Mouse (Mus musculus): ENCODE measurements around the gene Cdc42bpb. TPM values are rescaled to one million over a fixed set of nuclear protein-coding genes. Genes with fewer than 3 reads are reported as not detected.

The Cdc42bpb gene
- polyA plus RNA-seq, 1 experiment, result 78.4 TPM

- Histone ChIP-seq H3K27ac (ENCODE audit: insufficient read depth, low read length) (no peak overlapping the region), H3K4me1 (ENCODE audit: control insufficient read depth, insufficient read depth, insufficient read length) (peaks cover 5% of the 10 kb centered on the region; the same call in 1 of the 2 replicates), H3K27me3 (ENCODE audit: control insufficient read depth, insufficient read depth, low read length) (no peaks in the 10 kb centered on the region), H3K36me3 (ENCODE audit: control insufficient read depth, insufficient read depth, low read length) (no peaks in the 10 kb centered on the region), H3K4me3 (ENCODE audit: extremely low read depth, insufficient read depth, insufficient read length) (no peak overlapping the region)
- TF ChIP-seq CTCF (IDR thresholded peaks at IDR 0.05; ENCODE audit: extremely low read depth, insufficient read depth, insufficient read length, insufficient replicate concordance) (no peak), POLR2A (IDR thresholded peaks at IDR 0.05; ENCODE audit: low read depth, low read length) (no peak)
- DNase-seq (ENCODE audit: low read depth in 1 of 2, low spot score in 2 of 2), result no peak
- 80% methylated on average over 7 of the region's 7 CpGs for WGBS
Measured at GRCm38 (mm10) chr12:111367065-111367464, 10.5 kb downstream of the Cdc42bpb start.

GRCm38 (mm10) chr12:111364234-111364633 is 13.3 kb downstream of the Cdc42bpb start:
- Histone ChIP-seq H3K27ac (ENCODE audit: insufficient read depth, low read length) (no peak overlapping the region), H3K4me1 (ENCODE audit: control insufficient read depth, insufficient read depth, insufficient read length) (peaks cover 5% of the 10 kb centered on the region; the same call in 1 of the 2 replicates), H3K36me3 (ENCODE audit: control insufficient read depth, insufficient read depth, low read length) (no peaks in the 10 kb centered on the region), H3K4me3 (ENCODE audit: extremely low read depth, insufficient read depth, insufficient read length) (no peak overlapping the region), H3K27me3 (ENCODE audit: control insufficient read depth, insufficient read depth, low read length) (no peaks in the 10 kb centered on the region)
- TF ChIP-seq POLR2A (IDR thresholded peaks at IDR 0.05; ENCODE audit: low read depth, low read length) (no peak), CTCF (IDR thresholded peaks at IDR 0.05; ENCODE audit: extremely low read depth, insufficient read depth, insufficient read length, insufficient replicate concordance) (no peak)
- WGBS, result 92% methylated on average over 3 of the region's 3 CpGs
- DNase-seq (ENCODE audit: low read depth in 1 of 2, low spot score in 2 of 2), result no peak

GRCm38 (mm10) chr12:111361319-111362098 is 16.0 kb downstream of the Cdc42bpb start:
- Histone ChIP-seq H3K4me1 (ENCODE audit: control insufficient read depth, insufficient read depth, insufficient read length) (0 out of 2 replicates have a peak, but pooled peaks cover 3% of the 10 kb centered on the region), H3K27ac (ENCODE audit: insufficient read depth, low read length) (no peak overlapping the region), H3K27me3 (ENCODE audit: control insufficient read depth, insufficient read depth, low read length) (no peaks in the 10 kb centered on the region), H3K36me3 (ENCODE audit: control insufficient read depth, insufficient read depth, low read length) (no peaks in the 10 kb centered on the region), H3K4me3 (ENCODE audit: extremely low read depth, insufficient read depth, insufficient read length) (no peak overlapping the region)
- 80% methylated on average over 14 of the region's 14 CpGs for WGBS
- DNase-seq (ENCODE audit: low read depth in 1 of 2, low spot score in 2 of 2), result no peak
- TF ChIP-seq CTCF (IDR thresholded peaks at IDR 0.05; ENCODE audit: extremely low read depth, insufficient read depth, insufficient read length, insufficient replicate concordance), result no peak

DNA sequence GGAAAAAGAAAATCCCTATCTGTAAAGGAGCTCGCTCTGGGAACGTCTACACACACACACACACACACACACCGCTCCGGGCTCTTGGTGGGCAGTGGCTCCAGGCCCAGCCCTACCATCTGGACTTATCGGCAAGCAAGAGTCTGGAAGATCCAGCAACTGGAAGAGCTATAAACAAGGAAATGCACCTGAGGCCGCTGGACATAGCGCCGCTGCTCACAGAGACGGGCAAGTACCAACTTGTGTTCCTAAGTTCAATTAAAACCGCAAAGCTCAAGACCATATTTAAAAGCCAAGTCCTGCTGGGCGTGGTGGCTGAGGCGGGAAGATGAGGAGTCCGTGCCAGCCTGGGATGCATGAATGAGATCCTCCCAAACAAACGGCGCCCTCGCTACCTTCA is 16.8 kb downstream of the Cdc42bpb start:
- H3K27ac ChIP-seq (ENCODE audit: insufficient read depth, low read length), result no peak overlapping the region
- 90% methylated on average over 16 of the region's 16 CpGs for WGBS
- H3K4me1 ChIP-seq (ENCODE audit: control insufficient read depth, insufficient read depth, insufficient read length), result 0 out of 2 replicates have a peak, but pooled peaks cover 3% of the 10 kb centered on the region
- DNase-seq (ENCODE audit: low read depth in 1 of 2, low spot score in 2 of 2), result no peak
- H3K4me3 ChIP-seq (ENCODE audit: extremely low read depth, insufficient read depth, insufficient read length), result no peak overlapping the region
- TF ChIP-seq CTCF (IDR thresholded peaks at IDR 0.05; ENCODE audit: extremely low read depth, insufficient read depth, insufficient read length, insufficient replicate concordance), result no peak
- TF ChIP-seq POLR2A (IDR thresholded peaks at IDR 0.05; ENCODE audit: low read depth, low read length), result no peak
- H3K27me3 ChIP-seq (ENCODE audit: control insufficient read depth, insufficient read depth, low read length), result no peaks in the 10 kb centered on the region
- no peaks in the 10 kb centered on the region for H3K36me3 ChIP-seq (ENCODE audit: control insufficient read depth, insufficient read depth, low read length)

- Histone ChIP-seq H3K27me3 (ENCODE audit: control insufficient read depth, insufficient read depth, low read length) (no peaks in the 10 kb centered on the region), H3K27ac (ENCODE audit: insufficient read depth, low read length) (no peak overlapping the region), H3K36me3 (ENCODE audit: control insufficient read depth, insufficient read depth, low read length) (no peaks in the 10 kb centered on the region), H3K4me1 (ENCODE audit: control insufficient read depth, insufficient read depth, insufficient read length) (no peaks in the 10 kb centered on the region), H3K4me3 (ENCODE audit: extremely low read depth, insufficient read depth, insufficient read length) (no peak overlapping the region)
- 85% methylated on average over 8 of the region's 8 CpGs for WGBS
- no peak for DNase-seq (ENCODE audit: low read depth in 1 of 2, low spot score in 2 of 2)
- TF ChIP-seq POLR2A (IDR thresholded peaks at IDR 0.05; ENCODE audit: low read depth, low read length), result no peak
- no peak for TF ChIP-seq CTCF (IDR thresholded peaks at IDR 0.05; ENCODE audit: extremely low read depth, insufficient read depth, insufficient read length, insufficient replicate concordance)
Measured at GRCm38 (mm10) chr12:111356216-111356615, 21.3 kb downstream of the Cdc42bpb start.

- no peaks in the 10 kb centered on the region for H3K4me1 ChIP-seq (ENCODE audit: control insufficient read depth, insufficient read depth, insufficient read length)
- H3K27ac ChIP-seq (ENCODE audit: insufficient read depth, low read length), result no peak overlapping the region
- no peaks in the 10 kb centered on the region for H3K36me3 ChIP-seq (ENCODE audit: control insufficient read depth, insufficient read depth, low read length)
- DNase-seq (ENCODE audit: low read depth in 1 of 2, low spot score in 2 of 2), result no peak
- 81% methylated on average over 5 of the region's 5 CpGs for WGBS
- H3K4me3 ChIP-seq (ENCODE audit: extremely low read depth, insufficient read depth, insufficient read length), result no peak overlapping the region
- no peaks in the 10 kb centered on the region for H3K27me3 ChIP-seq (ENCODE audit: control insufficient read depth, insufficient read depth, low read length)
- TF ChIP-seq CTCF (IDR thresholded peaks at IDR 0.05; ENCODE audit: extremely low read depth, insufficient read depth, insufficient read length, insufficient replicate concordance), result no peak
- no peak for TF ChIP-seq POLR2A (IDR thresholded peaks at IDR 0.05; ENCODE audit: low read depth, low read length)
Measured at GRCm38 (mm10) chr12:111354142-111354541, 23.4 kb downstream of the Cdc42bpb start.

DNA sequence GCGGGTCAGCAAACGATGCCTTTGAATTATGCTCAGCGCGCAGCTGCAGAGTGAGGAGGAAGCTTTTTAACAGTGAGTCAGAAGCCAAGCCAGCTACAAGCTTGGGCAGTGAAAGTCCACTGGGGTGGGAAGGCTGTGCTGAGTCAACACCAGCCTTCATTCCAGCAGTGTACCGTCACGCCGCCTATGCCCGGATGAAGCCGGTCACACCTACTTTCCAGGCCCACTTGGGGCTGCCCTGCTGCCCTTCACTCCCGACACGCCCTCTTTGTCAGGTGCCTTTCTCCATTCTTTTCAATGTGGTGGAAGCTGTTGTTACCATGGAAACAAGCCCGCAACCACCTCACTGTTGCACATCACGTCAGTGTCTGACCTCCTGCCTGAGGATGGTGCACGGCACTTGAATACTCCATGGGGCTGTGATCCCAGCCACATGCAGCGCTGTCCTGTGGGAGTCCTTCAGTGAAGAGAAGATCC is 24.0 kb downstream of the Cdc42bpb start:
- Histone ChIP-seq H3K36me3 (ENCODE audit: control insufficient read depth, insufficient read depth, low read length) (no peaks in the 10 kb centered on the region), H3K27me3 (ENCODE audit: control insufficient read depth, insufficient read depth, low read length) (no peaks in the 10 kb centered on the region), H3K27ac (ENCODE audit: insufficient read depth, low read length) (no peak overlapping the region), H3K4me3 (ENCODE audit: extremely low read depth, insufficient read depth, insufficient read length) (no peak overlapping the region), H3K4me1 (ENCODE audit: control insufficient read depth, insufficient read depth, insufficient read length) (no peaks in the 10 kb centered on the region)
- WGBS, result 91% methylated on average over 15 of the region's 15 CpGs
- DNase-seq (ENCODE audit: low read depth in 1 of 2, low spot score in 2 of 2), result no peak
- TF ChIP-seq CTCF (IDR thresholded peaks at IDR 0.05; ENCODE audit: extremely low read depth, insufficient read depth, insufficient read length, insufficient replicate concordance) (no peak), POLR2A (IDR thresholded peaks at IDR 0.05; ENCODE audit: low read depth, low read length) (no peak)

Data from spleen, adult 2 months (tissue).